Mouse (Mus musculus) C2C12 (cell line): ENCODE data around the gene Fbxw11. TPM values are rescaled to one million over a fixed set of nuclear protein-coding genes. Genes with fewer than 3 reads are reported as not detected.

Experiments
- H3K27me3 ChIP-seq: one replicate; pipeline ENCODE4 v1.6.1; 2011; ENCODE audit not compliant: control insufficient read depth, insufficient read depth, insufficient read length
- H3K36me3 ChIP-seq: one replicate; pipeline ENCODE4 v1.6.1; 2011; ENCODE audit not compliant: control insufficient read depth, insufficient read depth
- H3K4me3 ChIP-seq: one replicate; pipeline ENCODE4 v1.5.1; 2011; ENCODE audit warnings: mild to moderate bottlenecking, control low read depth; ENCODE audit not compliant: poor library complexity, insufficient read depth, severe bottlenecking
- H3K79me2 ChIP-seq: one replicate; pipeline ENCODE4 v1.6.1; 2011; ENCODE audit not compliant: control insufficient read depth, insufficient read depth
- H3K79me3 ChIP-seq: one replicate; pipeline ENCODE4 v1.6.1; 2011; ENCODE audit warnings: low read depth, control low read depth
- H3ac ChIP-seq: one replicate; pipeline ENCODE3; 2011; ENCODE audit warnings: low read depth; ENCODE audit not compliant: control insufficient read depth, insufficient read length
- CEBPB ChIP-seq: IDR thresholded peaks from one replicate; pipeline ENCODE4 v1.6.1; 2011; ENCODE audit warnings: low read depth, mild to moderate bottlenecking, control low read depth, moderate library complexity
- CTCF ChIP-seq: IDR thresholded peaks from one replicate; pipeline ENCODE4 v1.5.1; 2011; ENCODE audit not compliant: control insufficient read depth, insufficient read depth, insufficient read length
- FOSL1 ChIP-seq: IDR thresholded peaks from one replicate; pipeline ENCODE4 v1.8.0; 2011; ENCODE audit warnings: mild to moderate bottlenecking, low read length; ENCODE audit not compliant: poor library complexity, insufficient read depth, severe bottlenecking
- MAX ChIP-seq: IDR thresholded peaks from one replicate; pipeline ENCODE4 v1.6.1; 2011; ENCODE audit warnings: mild to moderate bottlenecking, control low read depth
- MYOD1 ChIP-seq: IDR thresholded peaks from one replicate; pipeline ENCODE4 v1.6.1; 2011; ENCODE audit warnings: low read depth; ENCODE audit not compliant: control insufficient read depth, insufficient read length
- MYOG ChIP-seq: IDR thresholded peaks from one replicate; pipeline ENCODE4 v1.6.1; 2011; ENCODE audit not compliant: control insufficient read depth, insufficient read length; ENCODE audit errors: extremely low read depth
- USF1 ChIP-seq: IDR thresholded peaks from one replicate; pipeline ENCODE4 v1.6.1; 2011; ENCODE audit warnings: low read depth, mild to moderate bottlenecking, control low read depth, moderate library complexity
- polyA plus RNA-seq: library from polyadenylated mRNA; unstranded; fragments of >200 nt; fragmentation: generic; extraction: Trizol; gene quantifications from one replicate; pipeline ENCODE4 v1.2.1, GENCODE M21; 2012; ENCODE audit warnings: missing spikeins

Fbxw11 gene
- polyA plus RNA-seq, 1 experiment: 38.8 TPM

DNA sequence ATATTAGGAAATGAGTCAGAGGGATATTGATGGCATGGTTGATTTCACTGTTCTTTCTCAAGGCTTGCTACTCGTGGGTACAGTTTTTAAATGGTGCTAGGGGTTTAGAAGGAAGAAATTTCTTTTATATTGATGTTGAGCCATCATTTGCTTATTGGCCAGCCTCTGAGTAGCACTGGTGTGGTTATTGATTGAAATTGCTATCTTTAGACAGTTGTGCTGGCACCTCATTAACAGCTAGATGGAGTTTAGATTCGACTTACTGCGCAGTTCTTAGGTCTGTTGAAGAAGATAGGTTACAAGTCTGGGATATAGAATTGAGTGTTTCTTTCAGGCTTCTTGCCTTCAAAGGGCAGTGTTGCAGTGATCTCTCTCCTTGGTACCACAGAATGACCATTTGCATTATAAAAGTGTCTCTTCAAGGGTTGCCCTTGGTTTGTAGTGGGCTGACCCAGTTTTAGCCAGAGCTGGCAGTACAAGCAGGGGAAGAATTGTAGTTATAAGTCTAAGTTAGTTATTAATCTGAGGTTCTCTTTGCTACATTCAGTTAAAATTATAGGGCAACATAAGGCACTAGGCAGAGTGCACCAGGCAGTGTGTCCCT, 38.8 kb downstream of the Fbxw11 start:
- no peak for TF ChIP-seq MYOD1
- no peak for TF ChIP-seq CEBPB
- no peak for TF ChIP-seq CTCF
- TF ChIP-seq MAX: no peak
- TF ChIP-seq USF1: no peak
- no peak for TF ChIP-seq FOSL1
- no peak for TF ChIP-seq MYOG
- Histone ChIP-seq H3K79me2 (peaks cover 100% of the 10 kb centered on the region), H3K36me3 (no peaks in the 10 kb centered on the region), H3K79me3 (peaks cover 95% of the 10 kb centered on the region), H3K4me3 (no peak overlapping the region), H3ac (no peak overlapping the region), H3K27me3 (no peaks in the 10 kb centered on the region)

- Histone ChIP-seq H3K27me3 (no peaks in the 10 kb centered on the region), H3K36me3 (no peaks in the 10 kb centered on the region), H3K4me3 (no peak overlapping the region), H3ac (no peak overlapping the region), H3K79me3 (peaks cover 91% of the 10 kb centered on the region), H3K79me2 (peaks cover 98% of the 10 kb centered on the region)
- TF ChIP-seq MAX (no peak), USF1 (no peak), CTCF (no peak), CEBPB (no peak), MYOG (no peak), FOSL1 (no peak), MYOD1 (no peak)
These were observed 40.0 kb downstream of the Fbxw11 start for GRCm38 (mm10) chr11:32682335-32683102.

GRCm38 (mm10) chr11:32684690-32685254, 42.2 kb downstream of the Fbxw11 start:
- Histone ChIP-seq H3K4me3 (no peak overlapping the region), H3K27me3 (no peaks in the 10 kb centered on the region), H3K79me2 (peaks cover 96% of the 10 kb centered on the region), H3ac (no peak overlapping the region), H3K79me3 (peaks cover 89% of the 10 kb centered on the region), H3K36me3 (no peaks in the 10 kb centered on the region)
- TF ChIP-seq USF1 (no peak), CTCF (no peak), FOSL1 (no peak), MYOD1 (no peak), MYOG (no peak), MAX (no peak), CEBPB (no peak)

DNA sequence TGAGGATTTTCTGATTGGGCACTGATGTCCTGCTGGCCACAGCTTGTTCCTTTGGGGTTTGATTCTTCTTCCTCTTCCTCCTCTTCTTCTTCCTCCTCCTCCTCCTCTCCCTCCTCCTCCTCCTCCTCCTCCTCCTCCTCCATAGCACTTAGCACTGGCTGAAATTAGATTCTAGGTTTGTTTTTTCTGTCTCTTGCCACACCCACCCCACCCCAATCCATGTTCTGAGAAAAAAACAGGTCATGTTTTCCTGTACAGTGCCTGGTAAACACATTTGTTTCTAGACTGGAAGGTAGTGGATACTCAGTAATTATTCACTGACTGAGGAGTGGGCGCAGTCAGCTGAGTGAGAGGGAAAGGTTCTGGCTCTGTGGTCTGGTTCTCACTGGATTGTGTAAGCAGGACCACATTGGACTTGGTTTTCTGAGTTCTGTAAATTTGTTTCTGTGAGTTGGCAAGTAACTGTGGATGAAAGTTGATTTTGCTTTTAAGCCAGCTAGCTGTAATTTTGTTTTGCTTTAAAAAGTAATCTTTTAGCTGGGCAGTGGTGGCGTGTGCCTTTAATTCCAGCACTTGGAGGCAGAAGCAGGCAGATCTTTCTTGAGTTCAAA, 45.8 kb downstream of the Fbxw11 start:
- Histone ChIP-seq H3K36me3 (no peaks in the 10 kb centered on the region), H3K4me3 (no peak overlapping the region), H3K79me3 (peaks cover 82% of the 10 kb centered on the region), H3ac (no peak overlapping the region), H3K79me2 (peaks cover 90% of the 10 kb centered on the region), H3K27me3 (no peaks in the 10 kb centered on the region)
- TF ChIP-seq CEBPB (no peak), MYOD1 (no peak), USF1 (no peak), MAX (no peak), CTCF (no peak), FOSL1 (no peak), MYOG (no peak)

- no peak overlapping the region for H3ac ChIP-seq
- H3K4me3 ChIP-seq: no peak overlapping the region
- peaks cover 79% of the 10 kb centered on the region for H3K79me3 ChIP-seq
- peaks cover 90% of the 10 kb centered on the region for H3K79me2 ChIP-seq
- TF ChIP-seq CTCF: no peak
- TF ChIP-seq USF1: no peak
- no peak for TF ChIP-seq MYOD1
- no peak for TF ChIP-seq MYOG
- TF ChIP-seq MAX: no peak
- TF ChIP-seq FOSL1: no peak
- no peak for TF ChIP-seq CEBPB
- H3K27me3 ChIP-seq: no peaks in the 10 kb centered on the region
- no peaks in the 10 kb centered on the region for H3K36me3 ChIP-seq
These were observed 47.0 kb downstream of the Fbxw11 start for GRCm38 (mm10) chr11:32689510-32689909.
